Mouse (Mus musculus) cerebellum, adult 11 months (tissue): ENCODE results near the gene Mvd.

Source experiments
- DNase-seq: peaks from one replicate; pipeline ENCODE4 v3.0.0; 2022

Gene Mvd

DNA sequence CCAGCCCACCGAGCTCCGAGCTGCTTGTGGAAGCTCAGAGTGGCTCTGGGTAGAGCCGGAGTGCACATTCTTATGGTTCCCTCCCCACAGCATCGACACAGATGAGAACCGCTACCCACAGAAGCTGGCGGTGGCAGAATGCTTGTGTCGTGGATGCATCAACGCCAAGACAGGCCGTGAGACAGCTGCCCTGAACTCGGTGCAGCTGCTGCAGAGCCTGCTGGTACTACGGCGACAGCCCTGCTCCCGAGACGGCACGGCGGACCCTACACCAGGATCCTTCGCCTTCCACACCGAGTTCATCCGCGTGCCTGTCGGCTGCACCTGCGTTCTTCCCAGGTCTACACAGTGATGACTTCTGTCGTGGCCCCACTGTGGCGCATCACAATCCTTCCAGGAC is 20.0 kb downstream of the Mvd start:
- DNase-seq = no peak

DNA sequence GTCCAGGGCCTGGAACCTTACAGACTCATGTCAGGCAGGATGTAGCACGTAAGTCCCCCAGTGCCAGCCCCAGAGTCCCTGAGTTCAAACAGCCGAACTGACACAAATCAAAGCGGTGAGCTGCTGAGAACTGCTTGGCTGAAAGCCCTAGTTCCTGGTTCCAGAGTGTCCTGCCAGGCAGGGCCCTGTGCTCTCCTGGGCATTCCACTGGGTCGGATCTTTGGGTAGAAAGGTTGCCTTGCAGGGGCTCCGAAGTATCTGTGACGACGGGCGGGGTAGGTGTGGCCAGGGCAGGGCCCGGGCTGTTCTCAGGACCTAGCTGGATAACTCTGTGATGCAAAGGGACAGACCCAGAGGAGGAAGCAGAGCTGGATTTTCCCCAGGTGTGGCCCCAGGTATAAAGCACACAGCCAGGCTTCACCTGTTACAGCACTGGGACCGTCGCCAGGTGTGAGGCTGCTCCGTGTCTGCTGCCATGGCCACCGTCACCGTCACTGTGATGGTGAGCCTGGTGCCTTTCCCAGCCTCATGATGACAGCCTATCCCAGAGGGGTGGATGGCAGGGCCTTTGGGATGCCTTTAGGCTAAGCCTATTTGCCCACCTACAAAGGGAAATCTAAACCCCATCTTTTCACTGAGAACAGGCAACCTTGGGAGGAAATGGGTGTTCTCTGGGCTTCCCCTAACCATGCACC is 21.7 kb downstream of the Mvd start, which contains the start of gene Il17c:
Gene Il17c (plus strand): TSS at position 645 of the 695 bp plus-strand sequence.
- no peak for DNase-seq

DNA sequence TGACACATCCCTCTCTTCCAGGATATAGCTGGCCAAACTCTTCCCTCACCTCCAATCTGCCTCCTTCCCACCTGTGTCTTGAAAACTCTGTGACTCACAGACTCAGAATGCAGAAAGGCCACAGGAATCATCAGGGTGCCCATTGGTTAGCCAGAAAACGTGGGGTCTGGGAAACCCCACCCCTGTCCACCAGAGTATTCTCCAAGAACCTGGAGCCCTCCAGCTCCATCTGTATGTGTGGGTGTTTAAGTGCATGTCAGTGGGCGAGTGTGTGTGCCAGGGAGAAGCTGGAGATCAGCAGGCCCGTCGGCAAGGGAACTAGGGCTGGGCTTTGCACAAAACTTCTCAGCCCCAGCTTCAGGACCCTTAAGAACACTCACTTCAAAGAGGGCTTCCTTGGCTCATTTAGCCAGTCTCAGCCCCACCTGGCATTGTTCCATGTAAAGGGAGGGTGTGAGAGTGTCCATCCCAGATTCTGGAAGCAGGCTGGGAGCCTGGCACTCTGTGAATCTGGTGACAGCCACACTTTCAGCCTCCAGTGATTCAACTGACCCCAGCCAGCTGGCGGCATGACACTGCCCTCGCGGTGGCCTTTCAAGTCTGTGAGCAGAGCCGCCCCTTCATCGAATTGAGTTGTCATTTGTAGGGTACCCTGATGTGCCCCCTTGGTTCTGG is 23.2 kb downstream of the Mvd start:
- DNase-seq = no peak

DNA sequence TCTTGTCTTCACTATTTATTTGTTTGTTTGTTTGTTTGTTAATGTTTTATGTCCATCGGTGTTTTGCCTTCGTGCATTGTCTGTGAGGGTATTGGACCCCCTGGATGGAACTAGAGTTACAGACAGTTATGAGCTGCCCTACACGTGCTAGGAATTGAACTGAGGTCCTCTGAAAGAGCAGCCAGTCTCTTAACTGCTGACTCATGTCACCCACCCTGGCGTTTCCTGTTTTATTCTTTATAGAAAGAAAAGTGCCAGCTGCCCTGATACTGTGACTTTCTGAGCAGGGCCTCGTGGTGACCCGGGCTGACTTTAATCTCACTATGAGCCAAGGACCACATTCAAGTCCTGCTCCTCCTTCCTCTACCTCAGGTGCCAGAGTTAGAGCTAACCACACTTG is 27.7 kb downstream of the Mvd start:
- no peak for DNase-seq

DNA sequence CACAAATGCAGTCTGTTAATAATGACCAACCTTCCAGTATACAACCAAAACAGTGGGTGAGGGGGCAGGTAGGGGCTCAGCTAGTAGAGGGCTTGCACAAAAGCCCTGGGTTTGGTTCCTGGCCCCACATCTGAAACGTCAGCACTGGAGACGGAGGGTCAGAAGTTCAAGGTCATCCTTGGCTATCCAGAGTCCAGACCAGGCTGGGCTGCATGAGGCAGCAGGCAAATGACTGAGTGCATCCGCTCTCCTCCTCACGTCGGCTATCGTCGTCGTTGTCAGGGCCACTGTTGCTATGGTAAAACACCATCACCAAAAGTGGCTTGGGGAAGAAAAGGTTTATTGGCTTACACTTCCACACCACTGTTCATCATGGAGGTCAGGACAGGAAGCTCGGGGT is 28.9 kb downstream of the Mvd start:
- no peak for DNase-seq

DNA sequence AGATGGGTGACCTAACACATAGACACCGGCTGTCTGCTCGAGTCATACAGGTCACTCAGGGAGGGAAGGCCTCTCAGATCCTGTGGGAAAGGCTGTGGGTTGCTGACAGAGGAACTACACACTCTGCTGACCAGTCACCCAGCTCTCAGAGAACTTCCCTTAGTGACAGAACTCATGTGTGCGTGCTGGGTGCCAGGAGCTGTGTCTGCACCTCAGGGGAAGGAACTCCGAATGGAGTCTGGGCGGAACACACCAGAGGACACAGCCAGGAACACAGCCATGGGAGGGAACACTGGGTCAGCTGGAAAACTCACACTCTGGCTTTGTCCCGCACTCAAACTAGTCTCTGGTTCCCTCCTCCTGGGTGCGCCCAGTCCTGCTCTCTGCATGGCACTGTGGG is 35.5 kb downstream of the Mvd start:
- DNase-seq = no peak

DNA sequence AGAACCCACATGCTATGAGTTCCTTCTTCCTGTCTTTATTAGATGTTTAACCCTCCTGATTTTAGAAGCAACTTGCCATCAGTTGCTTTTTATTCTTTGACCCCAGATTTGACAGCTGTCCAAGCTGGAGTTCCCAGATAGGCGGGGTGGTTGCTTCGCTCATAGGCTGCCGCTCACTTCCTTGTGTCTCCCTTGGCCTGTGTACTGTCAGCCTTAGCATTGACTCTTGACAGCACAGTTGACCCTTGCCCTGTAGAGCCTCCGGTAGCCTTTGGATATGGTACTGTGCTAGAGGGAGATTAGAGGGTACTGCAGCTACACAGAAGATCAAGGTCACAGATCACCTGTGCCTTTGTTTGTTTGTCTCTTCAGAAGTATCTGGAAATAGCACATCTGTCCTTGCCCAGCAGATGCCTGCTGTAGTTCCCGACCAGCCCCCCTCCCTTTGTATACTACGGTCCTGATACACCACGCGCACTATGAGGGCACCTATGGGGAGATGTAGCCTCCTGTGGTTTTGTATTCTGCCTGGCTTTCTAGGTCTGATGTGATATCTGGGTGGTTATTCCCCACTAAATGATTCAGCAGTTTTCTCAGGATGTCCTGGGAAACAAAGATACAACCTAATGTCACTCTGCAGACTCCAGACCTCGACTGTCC is 37.9 kb downstream of the Mvd start:
- no peak for DNase-seq

DNA sequence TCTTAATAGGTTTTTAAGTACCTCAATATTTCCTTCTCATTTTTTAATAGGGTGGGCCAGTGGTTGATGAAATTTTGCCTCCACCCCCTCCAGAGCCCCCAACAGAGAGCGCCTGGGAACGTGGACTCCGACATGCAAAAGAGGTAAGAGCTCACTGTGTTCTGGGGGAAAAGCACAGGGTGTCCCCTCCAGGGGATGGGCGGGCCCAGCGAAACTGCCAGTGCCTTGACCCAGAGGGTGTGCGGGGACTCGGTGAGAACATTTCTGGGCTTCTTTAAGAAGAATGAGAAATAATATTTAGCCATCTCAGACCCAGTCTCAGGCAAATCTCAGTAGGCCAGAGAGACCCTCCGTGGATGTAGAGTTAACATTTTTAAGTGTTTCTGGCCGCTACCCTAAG is 45.0 kb downstream of the Mvd start:
- no peak for DNase-seq

DNA sequence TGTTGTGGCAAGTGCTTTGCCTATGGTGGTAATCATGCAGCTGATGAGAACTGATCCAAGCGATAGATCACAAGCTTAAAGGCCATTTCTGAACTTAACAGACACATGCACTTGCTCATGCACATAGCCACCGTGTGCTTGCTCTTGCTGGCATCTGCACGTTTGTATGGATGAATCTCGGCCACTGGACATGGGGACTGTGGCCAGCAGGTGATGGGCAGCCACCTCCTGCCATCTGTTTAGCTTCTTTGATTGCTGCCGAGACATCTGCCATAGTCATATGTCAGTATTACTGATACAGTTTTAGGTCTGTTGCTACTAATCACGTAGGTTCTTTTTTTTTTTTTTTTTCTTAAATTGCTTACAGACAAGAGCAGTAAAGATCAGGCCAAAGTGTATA is 47.9 kb downstream of the Mvd start:
- DNase-seq = peak; percentile 52

DNA sequence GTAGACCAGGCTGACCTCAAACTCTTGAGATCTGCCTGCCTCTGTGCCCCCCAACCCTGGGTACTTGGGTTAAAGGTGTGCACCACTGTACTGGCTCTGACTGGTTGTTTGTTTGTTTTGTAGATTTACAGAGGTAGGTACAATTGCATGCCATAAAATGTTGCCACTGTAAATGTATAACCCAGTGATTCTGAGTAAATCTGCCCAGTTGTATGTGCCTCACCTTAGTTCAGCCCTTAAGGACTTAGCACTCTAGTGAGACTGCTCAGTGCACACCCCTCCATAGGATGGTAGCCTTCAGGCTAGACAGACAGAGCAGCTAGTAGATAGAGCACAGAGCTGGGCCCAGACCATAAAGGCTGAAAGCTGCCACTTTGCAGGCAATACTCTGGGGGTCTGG is 49.5 kb downstream of the Mvd start:
- DNase-seq = no peak

DNA sequence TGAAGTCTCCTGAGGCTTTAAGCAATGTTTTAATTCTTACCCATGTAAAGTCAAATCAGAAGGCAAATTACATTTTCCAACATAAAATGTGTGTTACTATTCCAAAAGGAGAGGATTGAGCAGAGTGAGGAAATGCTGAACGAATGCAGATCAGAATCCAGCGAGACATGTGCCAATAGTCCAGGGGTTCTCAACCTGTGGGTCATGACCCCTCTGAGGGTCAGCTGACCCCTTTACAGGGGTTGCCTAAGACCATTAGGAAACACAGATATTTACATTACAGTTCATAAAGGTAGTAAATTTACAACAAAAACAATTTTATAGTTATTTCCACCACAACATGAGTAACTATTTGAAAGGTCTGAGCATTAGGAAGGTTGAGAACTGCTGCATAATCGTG is 52.5 kb downstream of the Mvd start:
- no peak for DNase-seq

DNA sequence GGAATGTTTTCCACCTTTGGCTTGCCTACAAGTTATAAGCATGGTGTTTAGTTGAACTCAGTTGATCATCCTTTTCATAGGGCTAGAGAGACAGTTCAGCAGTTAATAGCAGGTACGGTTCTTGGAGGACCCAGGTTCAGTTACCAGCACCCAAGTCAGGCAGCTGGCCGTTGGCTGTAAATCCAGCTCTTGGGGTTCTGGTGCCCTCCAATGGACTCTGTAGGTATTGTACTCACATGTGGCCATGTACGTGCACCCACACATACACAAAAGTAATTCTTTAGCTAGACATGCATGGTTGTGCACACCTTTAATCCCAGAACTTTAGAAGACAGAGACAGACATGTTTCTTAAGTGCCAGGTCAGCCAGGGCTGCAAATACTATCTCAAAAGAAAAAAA is 53.9 kb downstream of the Mvd start:
- DNase-seq = no peak
